Mouse (Mus musculus): ENCODE data around the gene Mgme1. TPM values are rescaled to one million over a fixed set of nuclear protein-coding genes. Genes with fewer than 3 reads are reported as not detected.

Mgme1 gene
- 9.4 TPM for polyA plus RNA-seq (2015; fragmentation: Illumina TruSeq; extraction: RNeasy Lipid Tissue Mini Kit (QIAGEN cat#74804); ENCODE audit: insufficient read depth, low replicate concordance)

DNA sequence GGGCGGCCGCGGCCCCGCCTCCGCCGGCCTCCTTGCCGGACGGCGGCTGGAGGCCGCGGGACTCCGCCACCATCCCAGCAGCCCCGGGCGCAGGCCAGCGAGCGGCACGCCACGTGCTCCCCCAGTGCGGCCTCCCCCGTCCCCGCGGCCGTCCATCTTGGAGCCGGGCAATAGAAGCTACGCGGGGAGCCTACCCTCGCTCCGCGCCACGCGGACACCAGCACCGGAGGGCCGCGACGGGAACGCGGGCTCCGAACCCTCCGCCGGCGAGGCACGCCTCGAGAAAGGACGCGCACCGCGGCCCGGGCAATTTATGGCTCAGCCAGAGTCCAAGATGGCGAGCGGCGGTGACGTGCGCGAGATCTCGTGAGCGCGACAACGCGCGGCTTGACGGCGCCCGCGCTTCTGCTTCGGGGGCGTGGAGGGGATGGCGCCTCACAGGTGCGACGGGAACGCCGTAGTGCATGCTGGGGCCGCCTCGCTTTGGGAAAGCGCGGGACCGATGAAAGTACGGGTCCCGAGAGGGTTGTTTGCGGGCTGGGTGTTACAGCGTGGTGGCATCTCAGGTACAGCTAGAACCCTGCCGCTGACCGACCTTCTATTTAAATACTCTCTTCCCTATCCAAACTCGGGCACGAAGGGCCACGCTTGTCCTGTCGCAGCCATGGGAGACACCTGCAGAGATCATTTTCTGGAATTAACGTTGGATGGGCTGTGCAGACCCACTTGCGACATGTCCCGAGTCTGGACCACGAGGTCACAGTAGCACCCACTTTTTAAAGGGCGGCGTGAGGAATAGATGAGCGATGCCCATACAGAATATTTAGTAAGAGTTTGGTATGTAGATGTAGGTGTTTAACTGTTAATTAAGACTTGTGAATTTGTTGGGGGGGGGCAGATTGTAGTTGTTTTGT is at the start of gene Mgme1, which contains the start of gene Snx5:
Mgme1 (plus strand) TSS at position 157 of the 914 bp plus-strand sequence.
Snx5 (minus strand) TSS at position 400 of the 914 bp plus-strand sequence.

Other genes with a start within 250 kb of the Mgme1 start
- not detected for gene Banf2, start 237.6 kb upstream of the Mgme1 start, polyA plus RNA-seq (2015; fragmentation: Illumina TruSeq; extraction: RNeasy Lipid Tissue Mini Kit (QIAGEN cat#74804); ENCODE audit: insufficient read depth, low replicate concordance)
- gene Snx5, start 243 bp downstream of the Mgme1 start, polyA plus RNA-seq (2015; fragmentation: Illumina TruSeq; extraction: RNeasy Lipid Tissue Mini Kit (QIAGEN cat#74804); ENCODE audit: insufficient read depth, low replicate concordance): 610 TPM
- gene Ovol2, start 61.5 kb downstream of the Mgme1 start, polyA plus RNA-seq (2015; fragmentation: Illumina TruSeq; extraction: RNeasy Lipid Tissue Mini Kit (QIAGEN cat#74804); ENCODE audit: insufficient read depth, low replicate concordance): not detected
- 21.7 TPM for gene Kat14, start 98.3 kb downstream of the Mgme1 start, polyA plus RNA-seq (2015; fragmentation: Illumina TruSeq; extraction: RNeasy Lipid Tissue Mini Kit (QIAGEN cat#74804); ENCODE audit: insufficient read depth, low replicate concordance)
- gene Pet117, start 98.3 kb downstream of the Mgme1 start, polyA plus RNA-seq (2015; fragmentation: Illumina TruSeq; extraction: RNeasy Lipid Tissue Mini Kit (QIAGEN cat#74804); ENCODE audit: insufficient read depth, low replicate concordance): 5.3 TPM

All from spleen, adult 10 weeks (tissue).